Mouse (Mus musculus) kidney, adult 11 months (tissue): ENCODE measurements at regions not wholly inside any gene's neighbourhood (a gene's known extent, or its start where the extent isn't known, plus 50 kb on each side); places are given as distances from the start of the nearest gene placed in this dataset.

ENCODE experiments used
- DNase-seq: peaks from one replicate; pipeline ENCODE4 v3.0.0; 2022

DNA sequence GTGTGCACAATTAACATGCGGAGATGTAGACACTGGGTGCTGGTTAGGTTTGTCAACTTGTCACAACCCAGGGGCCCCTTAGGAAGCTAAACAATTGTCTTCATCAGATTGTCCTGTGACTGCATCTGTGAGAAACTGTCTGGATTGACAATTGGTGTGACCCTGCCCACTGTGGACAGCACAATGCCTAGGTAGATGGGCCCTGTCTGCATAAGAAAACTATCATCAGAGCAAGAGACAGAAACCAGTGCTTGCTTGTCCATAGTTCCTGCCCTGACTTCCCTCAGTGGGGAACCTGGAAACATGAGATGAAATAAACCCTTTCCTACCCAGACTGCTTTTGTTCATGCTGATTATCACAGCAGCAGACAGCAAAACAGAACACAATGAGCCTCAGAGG lies 63.5 kb upstream of the Tyw5 start:
- DNase-seq = no peak

DNA sequence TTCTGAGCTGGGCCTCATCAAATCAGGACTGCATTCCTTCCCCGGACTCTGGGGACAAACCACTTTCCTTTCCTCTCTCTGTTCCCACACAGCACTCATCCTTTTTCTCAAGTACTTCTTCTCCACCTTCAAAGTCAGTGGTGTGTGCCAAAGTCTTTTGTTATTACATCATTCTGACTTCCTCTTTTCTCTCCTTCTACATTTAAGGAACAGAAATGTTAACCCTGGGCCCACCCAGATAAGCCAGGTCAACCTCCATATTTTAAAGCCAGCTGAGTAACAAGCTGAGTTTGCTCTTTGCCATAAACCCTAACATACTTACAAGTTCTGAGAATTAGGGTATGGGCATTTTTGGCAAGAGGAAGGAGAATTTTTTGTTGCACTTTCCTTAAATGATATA lies 65.3 kb upstream of the Tyw5 start:
- no peak for DNase-seq

DNA sequence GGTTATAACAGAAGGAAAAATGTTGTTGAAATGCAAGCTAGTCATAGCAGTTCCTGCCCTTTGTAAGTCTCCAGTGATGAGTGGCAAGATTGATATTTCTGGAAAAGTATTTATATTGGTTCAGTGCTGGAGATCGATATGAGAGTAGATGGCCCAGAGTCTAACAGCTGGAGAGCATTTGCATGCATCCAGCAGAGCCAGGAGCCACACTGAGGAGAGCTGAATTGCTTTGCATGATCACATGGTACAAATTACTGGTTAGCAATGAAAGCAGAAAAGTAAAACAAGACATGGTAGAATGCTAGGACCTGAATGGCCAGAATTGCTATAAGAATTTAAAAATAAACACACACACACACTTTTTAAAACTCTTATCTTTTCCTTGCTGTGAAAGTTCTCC lies 70.8 kb upstream of the Tyw5 start:
- DNase-seq = no peak

DNA sequence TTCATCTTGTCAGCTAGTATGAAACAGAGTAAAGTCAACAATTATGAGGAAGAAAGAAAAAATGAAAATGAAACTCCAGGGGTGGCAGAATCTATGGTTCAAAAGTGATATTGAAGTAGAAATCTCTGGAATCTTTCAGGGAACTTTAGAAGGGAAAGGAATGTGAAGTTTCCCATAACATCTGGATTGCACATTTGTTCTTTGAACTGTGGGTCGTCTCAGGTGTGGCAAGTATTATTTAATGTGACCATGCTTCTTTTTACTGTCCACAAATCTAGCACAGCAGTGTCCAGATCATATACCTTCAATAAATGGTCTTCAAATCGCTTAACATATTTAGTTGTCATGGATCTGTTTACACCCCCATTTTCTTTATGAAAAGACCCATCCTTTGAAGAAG lies 71.2 kb upstream of the Tyw5 start:
- DNase-seq = no peak

DNA sequence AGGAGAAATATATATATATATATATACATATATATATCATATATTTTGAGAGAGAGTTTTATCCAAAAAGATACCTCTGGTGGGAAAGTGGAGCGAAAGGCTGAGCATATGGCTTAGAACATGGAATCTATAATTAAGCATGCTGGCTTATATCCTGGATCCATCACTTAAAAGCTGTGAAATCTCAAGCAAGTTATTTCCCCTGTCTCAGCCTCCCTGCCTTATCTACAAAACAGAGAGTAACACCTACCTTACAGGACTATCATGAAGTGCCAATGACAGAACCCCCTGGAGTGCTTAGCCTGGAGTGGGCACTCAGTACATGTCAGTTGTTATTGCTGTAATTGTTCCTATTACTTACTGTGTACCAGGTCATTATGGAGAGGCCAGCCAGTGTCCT lies 71.9 kb upstream of the Tyw5 start:
- DNase-seq = no peak

DNA sequence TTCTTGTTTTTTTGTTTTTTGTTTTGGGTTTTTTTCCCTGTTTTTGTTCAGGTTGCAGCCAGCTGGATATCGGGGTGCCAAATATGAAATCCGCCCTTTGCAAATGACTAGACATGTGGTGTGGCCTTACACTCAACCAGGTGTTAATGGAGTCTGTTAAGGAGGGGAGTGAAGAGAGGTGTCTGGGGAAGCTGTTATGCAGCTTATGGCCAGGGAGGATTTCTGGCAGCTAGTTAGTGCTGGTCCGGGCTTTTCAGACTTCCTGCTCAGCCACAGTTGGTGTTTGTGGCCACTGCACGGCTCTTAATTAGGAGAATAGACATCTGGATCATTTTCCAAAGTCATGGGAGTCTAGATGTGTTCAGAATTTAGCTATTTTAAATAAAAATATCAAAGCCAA lies 72.7 kb upstream of the Tyw5 start:
- no peak for DNase-seq

DNA sequence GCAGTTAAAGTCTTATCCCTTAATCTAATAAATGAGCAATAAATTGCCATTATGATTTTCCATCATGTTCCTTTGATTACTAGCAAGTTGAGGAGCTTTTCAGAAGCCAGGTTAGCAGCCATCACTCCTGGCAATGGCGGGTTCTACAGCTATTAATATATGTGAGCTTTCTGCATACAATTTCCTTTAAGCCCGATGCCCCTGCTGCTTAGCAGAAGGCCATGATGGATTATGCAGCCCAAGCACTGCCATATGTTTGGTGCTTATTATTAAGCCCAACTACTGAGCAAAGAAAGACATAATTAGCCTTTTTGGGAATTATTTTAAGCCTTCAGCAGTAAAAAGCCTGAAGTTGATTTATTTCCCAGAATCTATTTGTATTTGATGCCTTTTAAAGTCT lies 82.3 kb upstream of the Tyw5 start:
- no peak for DNase-seq

DNA sequence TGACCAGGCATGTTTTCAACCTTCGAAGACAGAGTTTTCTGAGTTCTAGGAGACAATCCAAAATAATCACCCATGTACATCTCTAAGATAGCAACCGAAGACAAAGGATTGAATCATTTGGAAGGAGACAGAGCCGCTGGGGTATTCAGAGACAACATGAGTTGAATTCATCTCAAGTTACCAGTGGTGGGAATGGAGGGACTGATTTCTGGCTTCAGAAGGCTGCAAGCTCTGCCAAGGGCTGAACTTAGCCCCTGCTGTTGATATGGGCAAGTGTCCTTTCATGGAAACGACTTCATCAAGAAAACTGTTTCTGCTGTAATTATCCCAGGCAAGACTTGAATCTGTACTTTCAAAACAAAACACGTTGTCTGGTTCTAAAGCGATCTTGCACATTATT lies 82.7 kb upstream of the Tyw5 start:
- no peak for DNase-seq

DNA sequence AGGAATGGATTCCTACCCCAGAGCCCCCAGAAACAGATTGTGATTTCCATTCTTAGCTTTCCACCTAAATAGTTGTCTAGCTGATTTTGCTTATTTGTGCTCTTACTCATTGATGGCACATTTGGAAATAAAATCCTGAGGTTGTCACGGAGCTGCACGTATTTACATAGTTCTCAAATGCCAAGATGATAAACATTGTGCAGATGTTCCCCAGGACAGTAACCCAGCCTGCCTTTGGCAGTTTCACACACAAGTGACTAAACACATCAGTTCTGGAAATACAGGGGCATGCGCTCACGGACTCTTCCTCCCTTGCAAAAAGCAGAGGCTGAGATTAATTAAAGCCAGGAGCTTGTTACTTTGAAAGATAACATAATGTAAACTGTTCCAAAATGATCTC lies 83.1 kb upstream of the Tyw5 start:
- no peak for DNase-seq

DNA sequence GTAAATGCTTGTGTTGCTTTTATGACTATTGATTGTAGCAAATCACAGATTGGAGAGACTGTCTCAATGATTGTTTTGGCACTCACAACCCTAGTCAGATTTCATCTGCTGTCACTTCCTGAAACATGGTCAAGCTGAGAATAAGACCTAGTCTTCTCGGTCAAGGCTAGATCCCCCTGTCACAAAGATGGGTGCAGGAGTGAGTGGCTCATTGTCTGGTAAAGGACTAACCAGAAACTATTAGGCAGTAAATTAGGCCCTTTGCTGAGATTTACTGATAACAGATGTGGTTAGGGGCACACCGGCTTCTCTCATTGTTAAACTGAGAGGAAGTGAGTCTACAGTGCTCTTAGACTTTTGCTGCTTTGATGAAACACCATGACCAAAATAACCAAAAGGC lies 85.8 kb upstream of the Tyw5 start:
- no peak for DNase-seq

DNA sequence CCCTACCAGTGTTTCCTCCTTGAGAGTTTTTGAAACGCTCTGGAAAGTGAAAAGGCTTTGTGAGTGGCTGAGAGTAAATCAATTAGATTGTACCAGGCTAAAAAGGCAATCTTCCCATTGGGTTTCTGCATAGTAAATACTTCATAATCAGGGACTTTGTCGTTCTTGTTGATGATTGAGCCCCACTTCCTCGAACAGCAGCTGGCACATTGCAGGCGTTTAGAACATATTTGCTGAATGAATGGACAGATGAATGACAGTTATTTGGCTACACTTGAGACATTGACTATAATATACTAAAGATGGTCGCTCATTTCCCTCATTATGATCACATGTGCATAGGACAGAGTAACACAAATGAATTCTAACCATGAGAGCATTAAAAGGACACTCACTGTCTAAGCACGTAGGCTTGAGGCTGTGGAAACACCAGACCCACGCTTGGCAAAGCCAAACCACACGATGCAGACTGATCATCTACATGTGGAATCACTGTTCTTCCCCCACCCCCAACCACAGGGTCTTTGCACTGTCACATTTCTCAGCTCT lies 90.7 kb upstream of the Tyw5 start:
- no peak for DNase-seq

DNA sequence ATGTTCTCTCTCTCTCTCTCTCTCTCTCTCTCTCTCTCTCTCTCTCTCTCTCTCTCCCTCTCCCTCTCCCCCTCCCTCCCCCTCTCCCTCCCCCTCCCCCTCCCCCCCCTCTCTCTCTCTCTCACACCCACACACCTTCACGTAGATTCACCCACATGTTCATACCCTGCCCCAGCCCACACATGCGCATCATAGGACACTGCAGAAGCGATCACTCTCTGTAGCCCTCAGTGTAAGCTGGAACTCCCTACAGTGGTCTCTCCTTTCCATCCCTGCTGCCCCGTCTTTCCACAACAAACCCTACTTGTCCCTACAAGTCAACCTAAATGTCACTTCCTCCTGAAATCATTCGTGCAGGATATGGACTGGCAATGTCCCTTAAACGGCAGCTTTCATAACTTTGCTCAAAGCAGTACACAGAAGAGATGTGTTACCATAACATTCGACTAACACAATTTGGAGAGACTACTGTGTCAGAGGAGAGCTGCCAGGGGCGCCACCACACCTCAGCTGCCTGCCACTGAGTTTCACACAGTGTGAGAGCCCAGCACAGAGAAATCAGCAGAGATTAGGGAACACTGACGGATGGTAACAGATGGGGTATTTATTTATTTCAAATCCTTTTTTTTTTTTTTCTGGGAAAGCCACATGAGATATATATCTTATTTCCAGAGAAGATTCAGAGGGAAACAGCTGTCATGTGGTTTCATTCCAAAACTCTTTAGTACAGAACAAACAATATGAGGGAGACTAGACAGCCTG lies 103.6 kb upstream of the Tyw5 start:
- DNase-seq = no peak

DNA sequence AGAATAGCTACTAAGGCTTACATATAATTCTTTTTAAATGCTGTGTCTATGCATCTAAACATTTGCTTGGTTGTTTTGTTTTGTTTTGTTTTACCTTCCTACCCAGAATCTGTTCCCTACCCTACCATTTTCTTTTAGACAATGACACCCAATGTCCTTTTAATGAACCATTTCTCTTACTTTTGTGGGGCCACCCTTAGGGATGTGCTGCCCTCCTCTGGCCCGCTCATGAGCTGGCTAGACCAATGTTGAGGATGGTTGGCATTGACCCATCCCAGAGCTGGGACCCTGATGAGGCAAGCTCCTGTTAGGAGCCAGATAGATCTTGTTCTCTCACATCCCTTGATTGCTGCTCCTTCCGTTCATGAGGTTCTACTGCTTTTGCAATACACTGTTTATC lies 105.0 kb upstream of the Tyw5 start:
- no peak for DNase-seq

DNA sequence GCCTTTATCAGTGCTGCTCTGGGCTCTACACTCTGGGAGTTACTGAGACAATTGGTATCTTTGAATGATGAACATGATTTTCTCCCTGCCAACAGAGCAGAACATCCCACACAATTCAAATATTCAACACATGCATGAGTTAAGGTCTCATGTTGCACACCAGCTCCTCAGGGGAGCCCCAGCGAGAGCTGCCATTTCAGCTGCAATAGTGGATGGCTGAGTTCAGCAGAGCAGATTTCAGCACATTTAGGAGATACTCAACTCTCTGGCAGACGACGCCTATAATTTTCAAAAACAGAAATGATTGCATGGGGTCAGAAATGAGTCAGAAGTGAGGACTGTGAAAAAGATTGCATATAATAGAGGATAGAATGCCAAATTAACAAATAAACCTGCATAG lies 105.6 kb upstream of the Tyw5 start:
- DNase-seq = no peak

DNA sequence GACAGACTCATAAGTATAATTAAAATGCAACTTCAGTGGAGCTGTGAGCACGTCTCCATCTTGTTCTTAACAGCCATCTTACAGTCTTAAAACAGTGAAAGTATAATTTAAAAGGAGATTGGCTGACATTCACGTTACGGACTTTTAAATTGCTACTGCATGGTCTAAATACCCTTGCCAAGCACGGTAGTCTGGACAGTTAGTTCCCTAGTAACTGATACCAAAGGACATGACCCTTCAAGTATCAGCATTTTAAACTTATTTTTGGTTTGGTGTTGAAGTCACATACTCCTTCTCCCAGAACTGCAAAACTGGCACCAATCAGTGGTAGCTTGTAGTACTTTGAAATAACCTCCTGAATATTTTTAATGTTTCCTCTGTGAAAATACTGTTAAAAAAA lies 119.1 kb upstream of the Tyw5 start:
- DNase-seq = no peak

DNA sequence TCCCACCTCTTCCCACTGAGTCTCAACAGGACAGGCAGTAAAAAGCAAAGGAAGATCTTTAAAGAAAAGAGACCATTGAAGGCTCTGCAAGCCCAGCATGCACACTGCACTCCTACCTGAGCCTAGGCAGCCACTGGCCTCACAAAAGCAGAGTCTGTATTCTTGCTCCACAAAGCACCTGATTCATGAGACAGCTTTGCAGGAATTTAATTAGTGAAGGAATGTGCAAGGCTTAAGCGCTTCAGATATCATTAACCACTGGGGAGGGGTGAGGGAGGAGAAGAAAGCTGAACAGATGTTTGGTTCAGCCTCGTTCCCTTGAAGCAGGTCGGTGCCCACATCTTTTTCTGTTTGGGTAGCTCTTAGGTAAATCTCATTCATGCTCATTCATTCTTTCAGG lies 121.8 kb upstream of the Tyw5 start:
- DNase-seq = peak; percentile 46

DNA sequence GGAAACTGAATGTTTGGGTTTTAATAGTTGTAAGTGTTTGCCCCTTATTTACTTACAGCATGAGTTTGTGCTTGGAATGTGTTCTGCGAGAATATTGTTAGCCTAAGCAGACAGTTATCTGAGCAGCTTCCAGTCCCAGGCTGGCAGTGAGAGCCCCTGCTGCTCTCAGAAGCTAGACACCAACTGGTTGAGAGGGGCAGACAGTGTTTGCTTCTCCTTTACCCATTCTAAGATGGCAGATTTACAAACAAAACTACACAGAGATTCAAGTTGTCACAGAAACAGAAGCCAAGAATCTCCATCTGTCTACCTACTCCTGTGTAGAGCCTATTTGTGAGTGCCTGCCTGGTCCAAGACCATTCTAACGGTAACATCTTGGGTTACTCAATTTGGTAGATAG lies 122.4 kb upstream of the Tyw5 start:
- no peak for DNase-seq

DNA sequence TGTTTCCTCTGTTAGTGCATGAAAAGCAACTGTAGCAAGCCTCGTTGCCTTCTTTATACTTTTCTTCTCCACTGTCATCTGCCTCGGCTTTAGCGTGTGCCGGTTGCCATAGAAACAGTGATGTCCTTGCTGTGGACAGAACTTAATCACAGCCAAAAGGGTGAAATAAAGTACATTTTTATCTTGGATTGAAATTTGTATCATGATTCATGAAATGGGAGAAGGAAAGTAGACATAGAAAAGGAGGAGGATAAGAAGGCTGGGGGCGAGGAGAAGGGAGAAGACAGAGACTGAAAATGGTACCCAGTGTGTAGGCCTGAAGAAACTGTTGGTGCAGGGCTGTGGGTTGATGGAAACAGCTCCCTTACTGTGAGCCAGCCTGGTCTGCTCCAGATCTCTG lies 130.5 kb upstream of the Tyw5 start:
- no peak for DNase-seq

DNA sequence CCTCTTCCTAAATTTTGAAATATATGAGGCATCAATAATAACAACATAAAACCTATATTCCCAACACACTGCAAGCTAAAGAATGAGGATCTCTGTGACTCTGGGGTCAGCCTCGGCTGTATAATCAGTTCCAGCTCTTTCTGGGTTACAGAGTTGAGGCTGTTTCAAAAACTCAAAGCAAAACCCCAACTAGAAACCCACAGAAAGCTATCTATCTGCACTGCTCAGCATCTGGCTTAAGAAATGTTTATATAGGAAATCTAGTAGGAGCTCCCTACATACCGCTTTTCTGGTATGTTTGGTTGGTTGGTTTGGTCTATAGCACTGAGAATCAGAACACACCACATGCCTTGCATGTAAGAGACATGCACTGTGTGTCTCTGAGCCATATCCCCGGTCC lies 137.8 kb upstream of the Tyw5 start:
- no peak for DNase-seq

DNA sequence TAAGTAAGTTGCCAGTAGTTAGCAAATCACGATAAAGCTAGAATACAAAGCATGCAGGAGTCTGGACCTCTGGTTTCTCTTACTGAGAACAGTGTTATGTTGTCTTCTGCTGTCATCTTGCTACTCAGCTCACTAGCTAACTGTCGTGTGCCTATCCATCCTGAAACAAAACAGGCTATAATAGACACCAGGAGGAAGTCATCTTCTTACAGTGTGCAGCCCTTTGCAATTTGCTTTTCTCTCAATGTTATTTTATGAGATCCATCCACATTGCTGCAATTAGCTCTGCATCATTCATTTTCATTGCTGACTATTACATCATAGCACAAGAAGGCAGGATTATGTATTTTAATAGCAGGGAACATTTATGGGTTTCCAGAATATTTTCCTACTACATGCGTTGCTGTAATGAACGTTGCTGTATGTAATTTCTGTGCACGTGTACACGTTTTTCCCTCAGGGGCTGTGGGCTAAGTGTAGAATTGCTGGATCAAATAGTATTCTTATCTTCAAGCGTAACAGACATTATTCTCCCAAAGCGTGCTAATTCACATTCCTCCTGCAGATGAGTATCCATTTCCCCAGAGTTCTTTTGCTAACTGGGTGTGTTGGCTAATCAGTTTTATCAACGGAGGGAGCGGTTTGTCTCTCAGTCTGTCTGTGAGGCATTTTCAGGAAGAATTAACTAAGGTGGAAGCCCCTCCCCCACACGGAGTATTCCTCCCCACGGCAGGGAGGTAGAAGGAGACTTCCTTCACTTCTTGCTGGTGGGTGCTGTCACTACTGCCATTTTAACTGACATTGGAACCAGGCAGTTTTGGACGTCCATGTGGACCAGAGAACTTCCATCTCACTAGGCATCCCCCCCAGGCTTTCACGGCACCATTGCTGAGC lies 139.1 kb upstream of the Tyw5 start:
- DNase-seq = no peak

DNA sequence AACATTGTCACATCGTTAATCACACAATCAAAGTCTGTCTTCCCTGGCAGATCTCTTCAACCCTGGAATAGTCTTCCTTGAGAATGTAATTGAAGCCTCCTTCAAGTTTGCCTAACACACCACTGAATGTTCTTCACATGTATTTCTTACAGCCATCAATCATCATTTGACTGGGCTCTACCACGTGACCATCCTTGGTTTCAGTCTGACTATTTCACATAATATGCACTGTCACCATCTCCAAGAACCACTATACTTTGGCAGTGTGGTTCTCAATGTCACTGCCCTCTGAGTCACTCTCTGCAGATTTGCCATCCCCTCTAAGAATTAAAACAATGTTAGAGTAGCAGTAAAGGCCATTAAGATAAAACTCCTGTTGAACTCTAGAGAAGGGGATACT lies 154.6 kb upstream of the Tyw5 start:
- no peak for DNase-seq

DNA sequence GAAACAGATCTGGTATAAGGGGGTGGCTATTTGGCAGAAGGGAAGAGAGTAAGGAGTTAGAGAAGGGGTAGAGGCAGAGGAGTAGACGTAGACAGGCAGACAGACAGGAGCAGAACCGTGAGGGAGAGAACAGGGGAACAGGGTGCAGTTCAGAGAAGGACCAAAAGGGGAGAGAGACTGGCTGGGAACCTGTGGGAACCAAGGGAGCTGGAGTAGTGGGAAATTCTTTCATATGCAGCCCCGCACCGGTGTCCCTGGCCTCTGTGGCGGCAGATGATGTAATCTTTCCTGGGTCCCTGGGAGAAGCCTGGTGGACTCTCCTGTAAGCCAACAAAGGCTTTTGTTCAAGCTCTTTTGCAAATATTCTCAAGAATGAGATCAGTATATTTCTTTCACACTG lies 157.8 kb upstream of the Tyw5 start:
- DNase-seq = no peak

DNA sequence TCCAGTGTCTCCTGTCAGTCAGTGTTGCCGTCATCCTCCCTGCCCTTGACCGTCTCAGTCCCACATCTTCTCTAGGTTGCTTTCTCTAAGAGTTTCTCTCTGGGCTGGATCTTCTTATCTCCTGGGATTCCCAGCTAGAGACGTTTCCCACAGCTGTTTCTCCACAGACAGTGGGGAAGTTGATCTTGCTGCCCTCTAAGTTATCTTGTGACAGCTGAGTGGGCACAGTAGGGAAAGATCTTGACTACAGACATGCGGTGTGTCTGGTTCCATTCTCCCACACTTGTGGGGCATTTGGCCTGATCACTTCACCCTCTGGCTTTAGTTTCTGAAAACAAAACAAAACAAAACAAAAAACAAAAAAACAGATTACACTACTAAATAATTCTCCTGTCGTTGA lies 165.2 kb upstream of the Tyw5 start:
- DNase-seq = no peak

DNA sequence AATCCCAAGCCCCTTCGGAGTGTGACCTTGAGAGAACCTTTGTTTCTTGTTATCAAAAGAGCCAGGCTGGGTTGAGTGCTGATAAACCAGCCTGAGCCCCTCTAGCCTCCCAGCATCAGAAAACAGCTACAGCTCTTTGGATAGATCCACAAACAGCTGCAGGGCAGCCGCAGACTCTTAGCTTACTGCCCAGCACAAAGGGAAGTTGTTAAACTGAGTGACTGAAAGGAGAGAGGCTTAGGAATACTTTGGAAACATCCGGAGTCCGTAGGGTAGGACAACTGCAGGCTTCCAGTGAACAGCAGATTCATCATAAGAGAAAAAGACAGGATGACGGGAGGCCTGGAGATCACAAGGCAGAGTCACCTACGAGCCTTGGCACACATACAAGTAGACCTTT lies 166.9 kb upstream of the Tyw5 start:
- DNase-seq = no peak
